Mouse (Mus musculus): ENCODE measurements at regions not wholly inside any gene's neighbourhood (a gene's known extent, or its start where the extent isn't known, plus 50 kb on each side); places are given as distances from the start of the nearest gene placed in this dataset.

- no peak for DNase-seq (ENCODE audit: low spot score in 2 of 2)
These were observed 250.0 kb downstream of the Sec61b start for GRCm38 (mm10) chr4:47724331-47725004.

GRCm38 (mm10) chr4:47725005-47725340 lies 250.5 kb downstream of the Sec61b start:
- DNase-seq (ENCODE audit: low spot score in 2 of 2): no peak

- no peak for DNase-seq (ENCODE audit: low spot score in 2 of 2)
These were observed 272.2 kb downstream of the Sec61b start for GRCm38 (mm10) chr4:47746498-47747190.

- peak; percentile 16 to 19 for DNase-seq (ENCODE audit: low spot score in 2 of 2)
These were observed 272.6 kb upstream of the Nr4a3 start for GRCm38 (mm10) chr4:47772230-47772920.

- DNase-seq (ENCODE audit: low spot score in 2 of 2): no peak
These were observed 270.3 kb upstream of the Nr4a3 start for GRCm38 (mm10) chr4:47774664-47775063.

GRCm38 (mm10) chr4:47781039-47781438 lies 263.9 kb upstream of the Nr4a3 start:
- DNase-seq (ENCODE audit: low spot score in 2 of 2): no peak

GRCm38 (mm10) chr4:47796977-47797376 lies 248.0 kb upstream of the Nr4a3 start:
- DNase-seq (ENCODE audit: low spot score in 2 of 2): no peak

- no peak for DNase-seq (ENCODE audit: low spot score in 2 of 2)
These were observed 245.8 kb upstream of the Nr4a3 start for GRCm38 (mm10) chr4:47799165-47799564.

GRCm38 (mm10) chr4:47803111-47803510 lies 241.8 kb upstream of the Nr4a3 start:
- DNase-seq (ENCODE audit: low spot score in 2 of 2): no peak

GRCm38 (mm10) chr4:47807877-47808276 lies 237.1 kb upstream of the Nr4a3 start:
- DNase-seq (ENCODE audit: low spot score in 2 of 2): no peak

- DNase-seq (ENCODE audit: low spot score in 2 of 2): no peak
These were observed 230.9 kb upstream of the Nr4a3 start for GRCm38 (mm10) chr4:47814030-47814429.

- peak; percentile 52 to 77 for DNase-seq (ENCODE audit: low spot score in 2 of 2)
These were observed 226.4 kb upstream of the Nr4a3 start for GRCm38 (mm10) chr4:47818371-47819159.

- DNase-seq (ENCODE audit: low spot score in 2 of 2): peak; percentile 34 to 44
These were observed 224.4 kb upstream of the Nr4a3 start for GRCm38 (mm10) chr4:47820562-47820961.

GRCm38 (mm10) chr4:47823299-47823698 lies 221.7 kb upstream of the Nr4a3 start:
- DNase-seq (ENCODE audit: low spot score in 2 of 2): no peak

GRCm38 (mm10) chr4:47824083-47824482 lies 220.9 kb upstream of the Nr4a3 start:
- DNase-seq (ENCODE audit: low spot score in 2 of 2): peak in 1 of 2 experiments; percentile 23

GRCm38 (mm10) chr4:47832905-47833304 lies 212.0 kb upstream of the Nr4a3 start:
- no peak for DNase-seq (ENCODE audit: low spot score in 2 of 2)

- no peak for DNase-seq (ENCODE audit: low spot score in 2 of 2)
These were observed 206.5 kb upstream of the Nr4a3 start for GRCm38 (mm10) chr4:47838411-47838810.

GRCm38 (mm10) chr4:47842128-47842656 lies 202.8 kb upstream of the Nr4a3 start:
- DNase-seq (ENCODE audit: low spot score in 2 of 2): no peak

GRCm38 (mm10) chr4:47845239-47845638 lies 199.7 kb upstream of the Nr4a3 start:
- no peak for DNase-seq (ENCODE audit: low spot score in 2 of 2)

GRCm38 (mm10) chr4:47846389-47847318 lies 198.3 kb upstream of the Nr4a3 start:
- DNase-seq (ENCODE audit: low spot score in 2 of 2): no peak

- no peak for DNase-seq (ENCODE audit: low spot score in 2 of 2)
These were observed 183.8 kb upstream of the Nr4a3 start for GRCm38 (mm10) chr4:47861151-47861550.
